Mouse (Mus musculus): ENCODE measurements around the gene Myof.

DNA sequence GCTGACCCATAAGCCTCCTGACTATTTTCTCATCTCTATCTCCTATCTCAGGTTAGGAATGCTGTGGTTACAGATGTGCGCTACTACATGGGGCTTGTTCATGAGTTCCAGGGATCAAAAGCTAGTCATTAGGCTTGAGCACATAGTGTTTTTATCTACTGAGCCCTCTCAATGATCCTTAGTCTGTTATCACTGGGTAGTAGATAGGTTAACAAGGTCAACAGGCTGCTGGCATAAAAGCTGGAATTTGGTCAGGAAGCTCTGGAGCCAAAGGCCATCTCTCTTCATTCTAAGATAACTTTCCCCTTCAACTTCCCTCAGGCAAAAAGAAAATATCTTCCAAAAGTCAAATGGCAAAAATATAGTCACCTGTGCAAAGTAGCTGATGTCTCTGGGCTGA lies 183.1 kb downstream of the Myof start:
- TF ChIP-seq CTCF (IDR thresholded peaks at IDR 0.05; ENCODE audit: low read depth, low read length) (no peak), POLR2A (IDR thresholded peaks at IDR 0.05; ENCODE audit: extremely low read depth, insufficient read depth, low read length) (no peak)

Measured in liver, adult 2 months (tissue).